Mouse (Mus musculus) adrenal gland, postnatal 10 days (tissue): Measurements from ENCODE around the gene Selenov. TPM values are rescaled to one million over a fixed set of nuclear protein-coding genes. Genes with fewer than 3 reads are reported as not detected.
"Not testable (repeated sequence)": the region's sequence is repeated elsewhere in the genome, so short reads cannot be mapped to it uniquely, and the experiment has no call there.

ENCODE experiments used
- DNase-seq: peaks from one replicate; pipeline ENCODE4 v3.0.0; 2021; ENCODE audit warnings: mixed read lengths
- total RNA-seq, 2 experiments: library from RNA; stranded (reverse); gene quantifications; 2 replicates each; pipeline ENCODE4 v1.2.3; 2021

Gene Selenov
- total RNA-seq, 2 experiments from 2014 or later = 1.2 TPM; not detected in 1

DNA sequence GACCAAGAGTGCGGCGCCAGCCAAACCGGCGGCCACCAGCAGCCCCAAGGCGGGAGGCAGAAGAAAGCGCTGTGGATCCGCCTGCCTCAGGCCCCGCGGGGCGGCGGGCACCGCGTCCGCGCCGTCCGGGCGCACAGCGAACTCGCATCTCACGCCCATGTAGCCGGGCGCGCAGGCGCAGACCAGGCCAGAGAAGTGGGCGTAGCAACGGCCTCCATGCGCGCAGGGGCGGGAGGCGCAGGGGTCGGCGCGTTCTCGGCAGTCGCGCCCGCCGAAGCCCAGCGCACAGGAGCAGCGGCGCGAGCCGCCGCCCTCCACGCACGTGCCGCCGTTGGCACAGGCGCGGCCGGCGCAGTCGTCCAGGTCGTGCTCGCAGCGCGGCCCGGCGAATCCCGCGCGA lies 3.5 kb upstream of the Selenov start:
- peak; percentile 80 for DNase-seq

- no peak for DNase-seq
These were observed 821 bp downstream of the Selenov start for GRCm38 (mm10) chr7:28290165-28290564.

GRCm38 (mm10) chr7:28280630-28281029 lies 10.4 kb downstream of the Selenov start:
- DNase-seq = no peak

DNA sequence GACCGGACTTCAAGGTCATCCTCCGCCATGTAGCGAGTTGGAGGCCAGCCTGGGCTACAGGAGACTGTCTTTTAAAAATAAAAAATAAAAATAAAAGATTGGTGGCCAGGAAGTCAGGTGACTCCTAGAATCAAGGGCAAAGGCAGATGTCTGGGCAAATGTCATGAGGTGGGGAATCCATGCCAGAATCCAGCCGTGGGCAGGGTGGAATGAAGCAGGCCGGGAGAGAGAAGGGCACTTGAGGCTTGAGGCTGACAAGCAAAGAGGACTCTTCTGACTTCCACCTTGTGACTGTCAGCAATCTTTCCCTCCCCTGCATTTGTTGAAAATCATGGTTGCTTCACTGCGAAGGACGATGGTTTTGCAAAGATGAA lies 12.7 kb downstream of the Selenov start:
- DNase-seq = peak; percentile 29

- DNase-seq = peak; percentile 98
These were observed 13.2 kb downstream of the Selenov start, which contains the start of gene Eid2b for GRCm38 (mm10) chr7:28277615-28278278. Gene Eid2b (plus strand): TSS chr7:28277739.

DNA sequence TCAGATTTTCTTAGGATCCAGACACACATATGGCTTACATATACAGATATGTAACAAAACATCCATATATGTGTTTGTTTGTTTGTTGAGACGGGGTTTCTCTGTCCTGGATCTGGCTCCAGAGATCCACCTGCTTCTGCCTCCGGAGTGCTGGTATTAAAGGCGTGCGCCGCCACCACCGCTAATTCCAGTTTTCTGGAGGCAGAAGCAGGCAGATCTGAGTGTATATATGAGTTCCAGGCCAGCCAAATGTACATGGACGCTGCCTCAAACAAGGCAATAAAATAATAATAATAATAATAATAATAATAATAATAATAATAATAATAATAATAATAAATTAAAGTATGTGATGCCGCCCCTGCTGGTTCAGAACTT lies 13.8 kb downstream of the Selenov start:
- no peak for DNase-seq

GRCm38 (mm10) chr7:28271761-28272160 lies 19.2 kb downstream of the Selenov start:
- no peak for DNase-seq

DNA sequence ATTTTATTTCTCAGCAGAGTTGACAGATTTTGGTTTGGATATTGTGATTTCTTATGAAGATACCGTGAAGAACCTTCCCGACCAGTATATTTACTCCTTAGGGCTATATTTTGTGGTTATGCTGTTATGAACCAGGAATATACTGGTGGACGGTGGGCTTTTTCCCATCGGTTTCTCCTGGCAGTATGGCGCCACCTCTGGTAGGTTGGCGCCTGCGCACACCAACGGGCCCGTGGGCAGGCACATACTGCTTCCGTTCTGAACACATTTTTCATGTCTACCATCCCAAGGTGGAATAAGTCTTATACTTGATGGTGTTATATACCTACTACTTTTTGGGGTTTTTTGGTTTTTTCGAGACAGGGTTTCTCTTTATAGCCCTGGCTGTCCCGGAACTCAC lies 21.6 kb downstream of the Selenov start:
- DNase-seq = no peak

GRCm38 (mm10) chr7:28268576-28268975 lies 22.4 kb downstream of the Selenov start:
- DNase-seq = no peak

GRCm38 (mm10) chr7:28268042-28268531 lies 22.9 kb downstream of the Selenov start:
- peak; percentile 77 for DNase-seq

- DNase-seq = peak; percentile 92
These were observed 23.6 kb downstream of the Selenov start, which contains the start of gene Eid2 for GRCm38 (mm10) chr7:28267129-28268041. Gene Eid2 (plus strand): TSS chr7:28267881.

GRCm38 (mm10) chr7:28265391-28265790 lies 25.6 kb downstream of the Selenov start:
- no peak for DNase-seq

- DNase-seq = peak; percentile 90
These were observed 27.2 kb downstream of the Selenov start for GRCm38 (mm10) chr7:28263786-28264185.

DNA sequence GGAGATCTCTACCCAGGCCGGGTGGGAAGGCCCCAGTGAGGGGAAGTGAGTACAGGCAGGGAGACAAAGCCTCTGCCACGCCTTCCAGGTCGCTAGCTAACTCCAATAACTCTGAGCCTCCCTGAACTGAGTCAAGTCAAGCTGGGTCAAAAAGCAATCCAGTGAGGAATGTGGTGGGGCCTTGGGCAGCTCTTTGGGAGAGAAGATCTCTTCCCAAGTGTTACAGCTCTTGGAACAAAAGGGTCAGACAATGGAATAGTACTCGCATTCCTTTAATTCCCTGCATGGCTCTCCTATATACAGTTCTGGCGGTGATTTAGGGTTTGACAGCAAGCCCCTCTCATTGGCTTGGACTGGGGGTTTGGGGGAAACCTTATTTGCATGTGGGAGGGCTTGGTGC lies 28.1 kb downstream of the Selenov start:
- no peak for DNase-seq

DNA sequence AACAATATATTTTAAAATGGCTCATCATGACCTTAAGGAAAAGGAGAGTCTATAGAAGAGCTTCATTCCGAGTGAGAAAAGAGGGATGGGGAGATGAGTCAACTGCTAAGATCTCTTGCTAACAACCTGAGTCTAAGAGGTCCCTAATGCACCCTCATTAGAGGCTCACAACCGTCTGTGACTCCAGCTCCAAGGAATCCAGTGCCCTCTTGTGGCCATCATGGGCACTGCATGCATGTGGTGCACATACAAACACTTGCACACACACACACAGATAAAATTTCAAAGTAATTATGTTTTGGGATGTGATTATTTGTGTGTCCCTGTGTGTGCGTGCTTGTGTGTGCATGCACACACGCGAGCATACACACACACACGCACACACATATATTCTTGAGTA lies 35.5 kb downstream of the Selenov start:
- no peak for DNase-seq

GRCm38 (mm10) chr7:28254591-28254990 lies 36.4 kb downstream of the Selenov start:
- DNase-seq = no peak

DNA sequence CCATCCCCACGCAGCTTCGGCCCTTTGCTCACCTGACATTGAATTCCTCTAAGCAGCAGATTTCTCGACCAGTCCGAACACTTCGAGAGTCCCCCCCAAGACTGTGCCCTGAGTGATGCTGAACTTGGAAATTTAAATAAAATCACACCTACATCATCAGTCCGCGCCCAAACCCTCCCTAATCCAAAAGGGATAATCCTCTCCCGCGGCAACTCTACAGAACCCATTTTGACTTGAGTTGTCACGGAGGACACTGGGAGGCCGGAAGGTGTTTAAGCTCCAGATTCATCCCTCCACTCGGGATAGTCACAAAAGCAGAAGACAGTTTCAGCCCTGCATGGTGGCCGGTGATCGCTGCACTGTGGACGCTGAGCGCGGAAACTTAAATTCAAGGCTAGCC lies 39.0 kb downstream of the Selenov start:
- DNase-seq = no peak

GRCm38 (mm10) chr7:28248957-28249356 lies 42.0 kb downstream of the Selenov start:
- no peak for DNase-seq

- not testable (repeated sequence) for DNase-seq
These were observed 47.0 kb downstream of the Selenov start for GRCm38 (mm10) chr7:28243943-28244342.
